Mouse (Mus musculus): ENCODE results near the gene Itfg2. TPM values are rescaled to one million over a fixed set of nuclear protein-coding genes. Genes with fewer than 3 reads are reported as not detected.

The Itfg2 gene
- polyA plus RNA-seq (2017; shearing (Covaris generic)) = 24.7 TPM

DNA sequence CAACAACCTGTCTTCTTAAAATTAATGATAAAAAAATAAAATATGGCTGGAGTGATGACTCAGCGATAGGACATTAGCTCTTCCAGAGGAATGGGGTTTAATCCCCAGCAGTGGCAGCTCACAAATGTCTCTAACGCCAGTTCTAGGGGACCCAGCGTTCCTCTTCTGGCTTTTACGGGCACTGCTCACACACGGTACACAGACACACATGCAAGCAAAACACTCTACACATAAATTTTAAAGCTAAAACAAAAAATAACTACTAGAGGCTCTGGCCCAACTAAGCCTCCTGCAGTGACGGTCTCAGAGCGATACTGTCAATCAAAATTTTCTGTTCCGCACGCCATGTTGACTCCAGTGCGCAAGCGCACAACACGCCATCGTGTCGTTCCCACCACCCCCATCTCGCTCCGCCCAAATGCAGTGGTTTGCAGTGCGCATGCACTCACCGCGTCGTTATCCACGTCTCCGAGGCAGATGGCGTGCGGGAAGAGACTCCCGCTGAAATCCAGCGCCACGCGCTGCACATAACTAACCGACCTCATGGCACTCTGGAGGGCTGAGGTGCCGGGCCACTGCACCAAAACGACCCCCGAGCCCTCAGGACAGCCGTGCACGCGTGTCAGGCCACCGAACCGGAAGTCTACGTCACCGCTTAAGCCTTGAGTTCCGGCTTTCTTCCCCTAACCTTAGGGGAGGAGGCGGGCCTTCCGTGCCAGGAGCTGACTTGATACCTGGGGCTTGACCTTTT lies at the start of gene Itfg2:
TSS of gene Itfg2 (minus strand) at position 663 of the 751 bp plus-strand sequence.

GRCm38 (mm10) chr6:128438317-128438870 lies 13.7 kb upstream of the Itfg2 start, which contains the start of gene Fkbp4:
TSS of gene Fkbp4 (minus strand) at chr6:128438677.

DNA sequence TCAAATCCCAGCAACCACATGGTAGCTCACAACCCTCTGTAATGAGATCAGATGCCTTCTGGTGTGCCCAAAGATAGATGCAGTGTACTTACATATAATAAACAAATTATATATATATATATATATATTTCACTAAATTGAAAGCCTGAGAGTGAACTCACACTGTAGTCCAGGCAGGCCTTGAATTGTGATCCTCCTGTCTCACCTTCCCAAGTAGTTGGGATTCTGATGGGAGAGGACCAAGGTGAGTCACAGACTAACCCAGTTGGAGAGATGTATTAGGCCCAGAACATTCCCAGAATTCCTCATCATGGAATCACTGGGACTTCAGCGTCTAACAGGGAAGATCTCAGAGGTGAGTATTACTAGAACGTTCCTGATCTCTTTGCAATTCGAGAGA lies 25.7 kb downstream of the Itfg2 start, which contains the start of gene Nrip2:
TSS of gene Nrip2 (plus strand) at position 301 of the 400 bp plus-strand sequence.

DNA sequence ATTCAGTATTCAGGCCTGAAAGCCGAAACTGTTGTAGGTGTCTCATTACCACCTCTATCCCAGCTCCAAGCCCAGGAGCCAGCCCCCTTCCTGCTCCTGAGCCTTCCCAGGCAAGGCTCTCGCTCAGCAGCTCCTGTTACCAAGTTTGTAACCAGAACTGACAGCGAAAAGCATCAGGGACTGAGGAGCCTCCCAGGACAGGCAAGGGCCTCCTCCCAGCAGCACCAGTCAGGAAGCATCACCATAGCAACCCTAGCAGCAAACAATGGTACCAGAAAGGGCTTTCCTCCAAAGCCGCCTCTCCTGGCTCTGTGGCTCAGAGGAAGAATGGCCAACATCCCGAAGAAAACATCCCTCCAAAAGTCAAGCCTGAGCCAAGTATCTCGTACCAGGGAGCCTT lies 49.5 kb downstream of the Itfg2 start, which contains the start of the genes Tex52 and Gm44596:
TSS of gene Tex52 (plus strand) at position 265 of the 400 bp plus-strand sequence.
TSS of gene Gm44596 (plus strand) at position 312 of the 400 bp plus-strand sequence.

DNA sequence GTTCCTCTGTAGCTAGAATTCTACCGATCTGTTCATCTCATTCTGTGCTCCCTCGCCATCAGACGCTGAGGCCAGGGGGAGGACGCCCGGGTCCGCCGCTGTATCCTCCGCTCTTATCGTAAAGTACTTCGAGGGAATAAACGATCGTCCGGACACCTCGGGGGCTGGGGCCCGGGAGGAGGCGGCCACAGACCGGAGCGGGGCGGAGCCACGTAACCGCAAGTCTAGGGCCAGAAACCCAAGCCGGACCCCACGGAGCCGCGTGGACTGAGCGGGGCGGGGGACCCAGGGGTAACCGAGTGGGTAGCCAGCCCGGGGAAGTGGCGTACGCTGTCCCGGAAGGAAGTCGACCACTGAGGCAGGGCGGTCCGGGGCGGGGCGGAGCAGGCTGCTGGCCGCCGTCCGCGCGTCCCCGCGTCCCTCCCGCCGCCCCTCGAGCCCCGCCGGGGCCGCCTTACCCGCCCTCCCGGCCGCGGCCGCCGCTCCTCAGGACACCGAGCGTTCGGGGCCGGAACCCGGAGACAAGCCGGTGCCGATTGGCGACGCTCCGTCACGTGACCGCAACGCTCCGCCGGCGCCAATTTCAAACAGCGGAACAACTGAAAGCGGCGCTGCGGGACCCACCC lies 62.2 kb downstream of the Itfg2 start, which contains the start of the genes Rhno1 and Foxm1:
TSS of gene Rhno1 (minus strand) at position 531 of the 626 bp plus-strand sequence.
TSS of gene Foxm1 (plus strand) at position 587 of the 626 bp plus-strand sequence.

Other genes starting within 250 kb of the Itfg2 start
- not detected for gene Tead4, start 124.1 kb downstream of the Itfg2 start, polyA plus RNA-seq (2017; shearing (Covaris generic))
- gene Tulp3, start 69.1 kb downstream of the Itfg2 start, polyA plus RNA-seq (2017; shearing (Covaris generic)) = 1.8 TPM
- 56.7 TPM for gene Rhno1, start 62.0 kb downstream of the Itfg2 start, polyA plus RNA-seq (2017; shearing (Covaris generic))
- 3.1 TPM for gene Foxm1, start 62.0 kb downstream of the Itfg2 start, polyA plus RNA-seq (2017; shearing (Covaris generic))
- not detected for gene Tex52, start 49.5 kb downstream of the Itfg2 start, polyA plus RNA-seq (2017; shearing (Covaris generic))
- not detected for gene Gm44596, start 49.4 kb downstream of the Itfg2 start, polyA plus RNA-seq (2017; shearing (Covaris generic))
- 1.4 TPM for gene Nrip2, start 25.6 kb downstream of the Itfg2 start, polyA plus RNA-seq (2017; shearing (Covaris generic))
- 61.6 TPM for gene Fkbp4, start 13.7 kb upstream of the Itfg2 start, polyA plus RNA-seq (2017; shearing (Covaris generic))
- gene Pzp, start 101.8 kb upstream of the Itfg2 start, polyA plus RNA-seq (2017; shearing (Covaris generic)) = not detected
- gene A2ml1, start 156.7 kb upstream of the Itfg2 start, polyA plus RNA-seq (2017; shearing (Covaris generic)) = not detected
- not detected for gene Klrb1a, start 198.6 kb upstream of the Itfg2 start, polyA plus RNA-seq (2017; shearing (Covaris generic))
- not detected for gene Clec2h, start 237.5 kb upstream of the Itfg2 start, polyA plus RNA-seq (2017; shearing (Covaris generic))